ENCODE assay signal across 16 mouse cellular contexts in genomic region chr12:53065031-53065785, GRCm38 (mm10).
A peak's percentile ranks its signal among the peaks of the same experiment; 100 is the strongest.
DNase-seq lines count a peak whose midpoint lies in the region; ATAC-seq and TF ChIP-seq lines count a peak whose summit lies in the region.
"Had no signal": no experiment of that assay in that cellular context is flagged by ENCODE, and none has a peak within 500 bp of the region (broad histone marks: within the 10 kb centered on the region; RNA-seq: fewer than 3 reads in every experiment).

No protein-coding gene starts in this region.

- WGBS in embryonic facial prominence, embryonic 10.5 days = 48% methylated on average over 11 of the region's 11 CpGs
- 22% methylated on average over 11 of the region's 11 CpGs for WGBS in hindbrain, embryonic 10.5 days
- 4% methylated on average over 11 of the region's 11 CpGs for WGBS in midbrain, embryonic 12.5 days
- 15% methylated on average over 11 of the region's 11 CpGs for WGBS in neural tube, embryonic 14.5 days

- DNase-seq in embryonic facial prominence, embryonic 10.5 days (ENCODE audit: low spot score) = no peak
- peak; percentile 9 for DNase-seq in hindbrain, embryonic 10.5 days (ENCODE audit: low spot score)
- DNase-seq in gastrocnemius, adult 2 months = no peak
- no peak for DNase-seq in gastrocnemius, postnatal 4 days (ENCODE audit: low spot score in 2 of 2)
- no peak for DNase-seq in kidney, adult 18-20 months
- DNase-seq: cerebellum, adult 11 months; liver; lung, embryonic 14.5 days; spleen, adult 18-20 months; thymus, postnatal 36 days had no signal

- intact Hi-C loops in gastrocnemius, adult 2 months (cut with DNase I) = no loop called here

- H3K36me3 ChIP-seq in embryonic facial prominence, embryonic 10.5 days (replicated peaks) = no peaks in the 10 kb centered on the region
- H3K36me3 ChIP-seq in hindbrain, embryonic 10.5 days = no peaks in the 10 kb centered on the region
- no peaks in the 10 kb centered on the region for H3K36me3 ChIP-seq in midbrain, embryonic 12.5 days
- H3K36me3 ChIP-seq in neural tube, embryonic 14.5 days (ENCODE audit: control insufficient read depth, insufficient read depth, low read length) = no peaks in the 10 kb centered on the region
- H3K36me3 ChIP-seq: heart, embryonic 13.5 days had no signal

- no peaks in the 10 kb centered on the region for H3K9me3 ChIP-seq in embryonic facial prominence, embryonic 10.5 days
- no peaks in the 10 kb centered on the region for H3K9me3 ChIP-seq in hindbrain, embryonic 10.5 days
- H3K9me3 ChIP-seq in midbrain, embryonic 12.5 days = no peaks in the 10 kb centered on the region
- H3K9me3 ChIP-seq in neural tube, embryonic 14.5 days (ENCODE audit: control insufficient read depth, low read length) = no peaks in the 10 kb centered on the region
- H3K9me3 ChIP-seq: heart, embryonic 13.5 days had no signal

- no peak overlapping the region for H3K4me3 ChIP-seq in embryonic facial prominence, embryonic 10.5 days
- peak overlapping the region; percentile 19; the same call in 1 of the 2 replicates for H3K4me3 ChIP-seq in hindbrain, embryonic 10.5 days
- H3K4me3 ChIP-seq in midbrain, embryonic 12.5 days = no peak overlapping the region
- H3K4me3 ChIP-seq in neural tube, embryonic 14.5 days (ENCODE audit: low read depth, low read length) = no peak overlapping the region
- H3K4me3 ChIP-seq in gastrocnemius, adult 2 months = no peak overlapping the region
- H3K4me3 ChIP-seq: erythroblast, embryonic 14.5 days; heart, embryonic 13.5 days had no signal

- peak overlapping the region; percentile 45 for H3K4me2 ChIP-seq in midbrain, embryonic 12.5 days (replicated peaks)
- no peak overlapping the region for H3K4me2 ChIP-seq in neural tube, embryonic 14.5 days (ENCODE audit: low read depth, low read length)
- H3K4me2 ChIP-seq: heart, embryonic 13.5 days; lung, embryonic 14.5 days had no signal

- ATAC-seq in midbrain, embryonic 12.5 days (ENCODE audit: low FRiP score, low read depth) = peak; percentile 39; the same call in 1 of the 2 replicates
- ATAC-seq in neural tube, embryonic 14.5 days (ENCODE audit: low read depth) = no peak
- ATAC-seq: CD4-positive, CD25-positive, alpha-beta regulatory T cell, adult 4 months; inflammation-experienced regulatory T-cells, adult 6 months had no signal

- H3K9ac ChIP-seq in midbrain, embryonic 12.5 days (replicated peaks) = peak overlapping the region; percentile 29; the same call in 1 of the 2 replicates
- H3K9ac ChIP-seq in neural tube, embryonic 14.5 days (replicated peaks; ENCODE audit: low read depth, low read length) = no peak overlapping the region
- H3K9ac ChIP-seq: heart, embryonic 13.5 days; lung, embryonic 14.5 days had no signal

- TF ChIP-seq CTCF in gastrocnemius, adult 2 months (IDR thresholded peaks at IDR 0.05) = no peak

- no peaks in the 10 kb centered on the region for H3K27me3 ChIP-seq in embryonic facial prominence, embryonic 10.5 days (replicated peaks; ENCODE audit: low read depth, poor library complexity, severe bottlenecking)
- no peaks in the 10 kb centered on the region for H3K27me3 ChIP-seq in hindbrain, embryonic 10.5 days (ENCODE audit: insufficient read depth, poor library complexity, severe bottlenecking)
- no peaks in the 10 kb centered on the region for H3K27me3 ChIP-seq in midbrain, embryonic 12.5 days
- H3K27me3 ChIP-seq in neural tube, embryonic 14.5 days (ENCODE audit: control insufficient read depth, insufficient read depth, low read length) = no peaks in the 10 kb centered on the region
- H3K27me3 ChIP-seq: heart, embryonic 13.5 days had no signal

- peak overlapping the region; percentile 66 for H3K27ac ChIP-seq in embryonic facial prominence, embryonic 10.5 days (replicated peaks)
- peak overlapping the region; percentile 84 for H3K27ac ChIP-seq in hindbrain, embryonic 10.5 days
- peak overlapping the region; percentile 83 for H3K27ac ChIP-seq in midbrain, embryonic 12.5 days (replicated peaks)
- peak overlapping the region; percentile 44; the same call in 1 of the 2 replicates for H3K27ac ChIP-seq in neural tube, embryonic 14.5 days (ENCODE audit: low read depth, low read length)
- no peak overlapping the region for H3K27ac ChIP-seq in gastrocnemius, adult 2 months
- H3K27ac ChIP-seq: heart, embryonic 13.5 days had no signal

- peaks cover 54% of the 10 kb centered on the region for H3K4me1 ChIP-seq in embryonic facial prominence, embryonic 10.5 days
- peaks cover 85% of the 10 kb centered on the region for H3K4me1 ChIP-seq in hindbrain, embryonic 10.5 days (replicated peaks)
- peaks cover 71% of the 10 kb centered on the region for H3K4me1 ChIP-seq in midbrain, embryonic 12.5 days
- peaks cover 33% of the 10 kb centered on the region for H3K4me1 ChIP-seq in neural tube, embryonic 14.5 days (ENCODE audit: control insufficient read depth, insufficient read depth, low read length)
